Mouse (Mus musculus): ENCODE data around the gene Osbp2.

The Osbp2 gene

DNA sequence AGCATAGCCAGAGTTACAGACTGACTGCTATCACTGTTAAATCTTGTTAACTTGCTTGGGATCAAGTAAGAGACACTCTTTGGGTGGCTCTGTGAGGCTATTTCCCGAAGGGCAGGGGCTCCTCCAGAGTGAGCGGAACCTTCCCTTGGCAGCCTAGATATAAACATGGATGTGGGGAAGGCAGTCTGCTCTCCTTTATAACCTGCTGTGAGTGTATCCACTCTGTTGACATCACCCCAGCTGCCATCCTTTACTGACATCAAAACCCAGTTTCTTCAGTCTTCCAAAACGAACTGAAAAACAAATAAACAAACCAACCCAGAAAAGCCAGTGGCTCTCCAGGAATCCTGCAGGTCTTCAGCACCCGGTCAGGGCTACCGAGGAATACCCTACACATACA is 39.6 kb downstream of the Osbp2 start:
- intact Hi-C loops (cut with DNase I), result no loop called here

DNA sequence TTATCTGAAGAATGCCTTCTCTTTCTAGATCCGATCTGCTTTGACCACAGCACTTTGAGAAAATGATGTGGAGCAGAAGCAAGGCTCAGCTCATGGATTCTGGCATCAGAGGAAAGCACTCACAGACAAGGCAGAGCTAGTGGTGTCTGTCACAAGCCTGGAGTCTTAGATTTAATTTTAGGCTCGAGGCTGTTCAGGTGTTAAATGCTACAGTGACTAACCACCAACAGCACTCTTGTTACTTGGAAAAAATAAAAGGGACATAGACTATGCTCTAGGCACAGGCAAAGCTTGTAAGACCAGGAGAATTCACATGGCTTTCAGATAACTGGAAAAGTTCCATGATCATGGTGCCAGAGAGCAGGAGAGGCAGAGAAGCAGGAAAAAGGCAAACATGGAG is 40.3 kb downstream of the Osbp2 start:
- intact Hi-C loops (cut with DNase I), result no loop called here

- intact Hi-C loops (cut with DNase I), result no loop called here
Measured at GRCm38 (mm10) chr11:3817986-3818758, 45.5 kb downstream of the Osbp2 start.

GRCm38 (mm10) chr11:3815951-3816350 is 47.8 kb downstream of the Osbp2 start:
- intact Hi-C loops (cut with DNase I), result no loop called here

DNA sequence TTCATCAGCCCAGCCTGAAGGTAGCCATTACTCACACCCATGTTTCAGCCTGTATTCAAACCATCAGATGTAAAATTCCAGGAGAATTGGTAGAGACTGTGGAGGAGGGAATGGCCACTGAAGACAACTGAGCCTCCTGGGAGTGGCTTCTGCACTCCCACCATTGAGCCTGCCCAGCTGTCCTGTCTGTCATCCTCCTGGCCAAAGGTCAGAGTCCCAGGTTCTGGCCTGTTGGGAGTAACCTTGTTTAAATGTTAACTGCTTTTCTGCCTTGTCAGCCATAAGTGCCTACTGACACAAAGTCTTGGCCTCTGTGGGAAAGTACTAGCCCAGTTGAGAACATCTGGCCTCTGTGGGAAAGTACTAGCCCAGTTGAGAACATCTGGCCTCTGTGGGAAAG is 50.4 kb downstream of the Osbp2 start:
- intact Hi-C loops (cut with DNase I), result no loop called here

DNA sequence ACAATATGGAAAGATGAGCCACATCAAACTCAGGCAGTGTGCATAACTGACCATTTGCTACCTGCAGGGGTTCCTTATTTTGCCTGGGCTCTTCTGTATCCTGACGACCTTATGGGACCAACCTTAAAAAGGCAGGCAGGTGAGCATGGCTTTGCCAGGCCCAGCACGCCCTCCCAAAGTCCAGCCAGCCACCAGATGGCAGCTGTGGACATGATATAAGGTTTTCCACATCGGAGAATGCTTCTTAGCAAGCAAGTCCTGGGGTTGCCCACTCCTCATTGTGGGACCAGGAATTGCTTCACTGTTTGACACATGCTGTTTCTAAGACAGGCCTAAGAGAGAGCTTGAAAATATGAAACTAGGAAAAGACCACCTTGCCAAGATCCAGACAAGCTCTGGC is 55.5 kb downstream of the Osbp2 start:
- intact Hi-C loops (cut with DNase I), result loop anchor here (5.0 kb wide), 1 partner anchor 69 kb away; no protein-coding TSS in a partner anchor

DNA sequence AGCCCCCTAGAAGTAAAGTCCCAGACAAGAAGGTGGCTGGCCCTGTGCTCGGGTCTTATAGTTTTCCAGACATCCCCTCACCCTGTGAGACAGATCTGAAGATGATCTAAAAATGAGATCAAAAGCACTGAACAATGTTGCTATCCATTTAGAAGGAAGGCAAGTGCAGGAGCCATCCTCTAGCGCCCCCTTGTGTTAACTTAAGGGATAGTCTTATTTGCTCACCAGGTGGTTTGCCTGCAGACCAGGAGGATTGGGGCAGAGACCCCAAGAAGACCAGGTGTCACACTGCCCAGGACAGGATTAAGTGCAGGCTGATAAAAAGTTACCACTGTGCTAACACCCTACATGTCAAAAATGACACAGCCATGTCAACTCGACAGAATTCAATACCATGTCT is 58.3 kb downstream of the Osbp2 start:
- intact Hi-C loops (cut with DNase I), result loop anchor here (5.0 kb wide), 1 partner anchor 72 kb away; no protein-coding TSS in a partner anchor

DNA sequence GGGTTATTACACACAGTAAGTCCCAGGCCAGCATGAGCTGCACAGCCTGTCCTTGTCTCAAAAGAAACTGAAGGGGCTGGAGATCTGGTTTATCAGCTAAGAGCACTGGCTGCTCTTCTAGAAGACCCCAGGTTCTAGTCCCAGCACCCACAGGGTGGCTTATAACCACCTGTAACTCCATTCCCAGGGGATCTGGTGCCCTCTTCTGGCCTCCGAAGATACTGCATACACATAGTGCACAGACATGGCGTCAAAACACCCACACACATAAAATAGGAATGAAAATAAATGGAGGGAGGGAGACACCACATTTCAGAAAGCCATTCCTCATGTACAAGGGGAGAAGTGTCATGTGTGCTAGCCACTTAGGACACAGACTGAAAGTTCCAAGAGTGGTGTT is 59.1 kb downstream of the Osbp2 start:
- intact Hi-C loops (cut with DNase I), result loop anchor here (5.0 kb wide), 1 partner anchor 73 kb away; no protein-coding TSS in a partner anchor

GRCm38 (mm10) chr11:3802057-3802456 is 61.6 kb downstream of the Osbp2 start:
- intact Hi-C loops (cut with DNase I), result no loop called here

GRCm38 (mm10) chr11:3797631-3798215 is 66.0 kb downstream of the Osbp2 start:
- intact Hi-C loops (cut with DNase I), result no loop called here

DNA sequence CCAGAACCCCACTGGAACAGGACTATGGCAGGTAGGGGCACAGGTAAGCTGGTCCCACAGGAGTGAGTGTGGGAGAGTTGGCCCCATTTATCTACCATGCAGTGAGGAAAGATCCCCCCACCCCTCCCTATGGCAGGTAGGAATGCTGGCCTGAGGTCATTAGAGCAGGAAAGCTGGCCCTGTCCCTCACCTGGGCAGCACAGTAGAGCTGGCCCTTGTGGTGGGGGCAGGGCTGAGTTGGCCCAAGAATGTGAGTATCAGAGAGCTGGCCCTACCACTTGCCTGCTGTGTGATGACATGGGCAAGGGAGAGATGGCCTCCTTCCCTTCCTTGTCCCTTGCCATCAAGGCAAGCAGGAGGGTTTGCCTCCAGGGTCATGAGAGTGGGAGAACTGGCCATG is 73.0 kb downstream of the Osbp2 start:
- intact Hi-C loops (cut with DNase I), result no loop called here

GRCm38 (mm10) chr11:3789919-3790318 is 73.8 kb downstream of the Osbp2 start:
- intact Hi-C loops (cut with DNase I), result loop anchor here (5.0 to 10.0 kb wide), 3 partner anchors 195 to 315 kb away; no protein-coding TSS in a partner anchor

DNA sequence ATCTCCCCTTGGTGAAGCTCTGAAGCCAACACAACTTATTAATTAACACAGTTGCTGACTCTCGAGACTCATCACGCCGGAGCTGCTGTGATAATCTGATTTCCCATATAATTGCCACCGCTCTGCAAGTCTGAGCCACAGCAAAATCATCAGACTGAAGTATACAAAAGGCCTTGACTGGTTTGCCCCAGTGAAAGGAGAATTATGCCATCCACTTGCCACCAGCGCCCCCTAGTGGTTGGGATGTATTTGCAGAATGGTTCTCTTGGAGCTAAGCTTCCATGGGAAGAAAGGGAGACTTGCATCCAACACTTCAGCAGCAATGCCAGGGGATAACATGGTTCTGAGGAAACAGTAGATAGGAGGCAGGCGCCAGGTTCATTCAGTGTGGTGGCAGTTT is 77.1 kb downstream of the Osbp2 start:
- intact Hi-C loops (cut with DNase I), result loop anchor here (2.0 to 10.0 kb wide), 4 partner anchors 72 to 312 kb away; no protein-coding TSS in a partner anchor

DNA sequence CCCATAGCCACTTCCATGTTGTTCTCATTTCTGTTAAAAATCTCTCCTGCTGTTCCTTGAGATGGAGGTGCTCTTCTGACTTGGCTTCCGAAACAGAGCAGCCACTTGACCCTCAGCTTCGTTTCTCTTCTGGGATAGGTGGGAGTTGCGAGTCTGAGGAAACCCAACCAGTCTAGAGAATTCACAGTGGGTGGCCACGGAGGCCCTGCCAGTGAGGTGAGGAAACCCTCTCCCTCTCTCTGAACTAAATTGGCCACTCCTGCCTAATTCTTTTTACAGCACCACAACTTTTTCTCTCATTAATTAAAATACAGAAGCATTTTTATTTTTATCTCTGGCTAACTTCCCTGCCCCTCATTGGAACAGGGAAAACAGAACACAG is 88.4 kb downstream of the Osbp2 start:
- intact Hi-C loops (cut with DNase I), result no loop called here

DNA sequence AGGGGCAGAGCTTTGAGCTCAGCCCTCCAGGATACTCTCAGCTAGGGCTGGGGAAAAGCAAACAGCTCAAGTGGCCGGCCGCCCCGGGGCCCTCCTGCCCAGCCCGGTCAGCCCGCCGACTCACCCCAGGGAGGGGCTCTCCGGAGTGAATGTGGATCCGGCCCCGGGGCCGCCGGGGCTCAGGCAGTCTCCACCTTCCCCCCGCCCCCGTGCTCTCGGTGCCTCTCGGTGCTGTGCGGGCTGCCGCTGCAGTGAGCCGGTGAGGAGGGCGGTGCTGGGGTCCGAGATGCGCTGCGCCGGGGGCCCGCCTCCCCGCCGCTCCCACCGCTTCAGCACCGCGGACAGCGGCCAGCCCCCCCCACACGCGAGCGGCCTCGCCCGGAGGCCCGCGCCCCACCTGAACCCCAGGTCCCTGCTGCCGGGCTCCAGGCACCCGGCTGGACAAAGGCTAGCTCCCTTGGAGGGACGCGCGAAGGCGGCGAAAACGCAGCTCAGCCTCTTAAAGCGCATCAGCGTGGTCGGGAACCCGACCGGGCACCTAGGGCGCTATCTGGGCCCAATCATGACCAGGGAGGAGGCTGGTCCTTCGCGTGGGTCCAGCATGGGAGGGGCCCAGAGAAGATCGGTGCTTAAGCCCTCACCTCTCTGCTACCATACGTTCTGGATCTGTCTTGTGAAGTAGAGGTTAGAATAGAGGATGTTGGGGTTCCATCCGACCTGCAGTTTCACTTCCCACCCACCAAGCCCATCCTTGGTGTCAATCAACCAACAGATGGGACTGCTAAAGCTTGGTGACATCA is 89.0 kb downstream of the Osbp2 start:
- intact Hi-C loops (cut with DNase I), result no loop called here

GRCm38 (mm10) chr11:3773782-3774462 is 89.8 kb downstream of the Osbp2 start:
- intact Hi-C loops (cut with DNase I), result no loop called here

DNA sequence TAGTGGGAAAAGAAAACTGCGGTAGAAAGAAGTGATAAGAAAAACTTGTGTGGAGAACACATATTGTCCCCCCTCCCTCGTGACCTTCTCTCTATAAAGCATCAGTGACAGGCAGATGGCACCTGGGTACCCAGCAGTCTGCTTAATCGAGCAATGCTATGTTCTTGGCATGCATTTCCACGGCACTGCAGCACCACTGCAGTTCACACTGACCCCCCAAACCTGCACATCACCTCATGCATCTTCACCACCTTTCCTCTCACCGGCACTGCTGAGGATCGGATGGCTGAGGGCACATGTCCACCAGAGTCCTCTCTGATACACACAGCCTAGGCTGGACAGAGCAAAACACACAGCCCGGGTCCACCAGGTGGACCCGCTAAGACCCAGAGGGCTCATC is 90.6 kb downstream of the Osbp2 start:
- intact Hi-C loops (cut with DNase I), result no loop called here

DNA sequence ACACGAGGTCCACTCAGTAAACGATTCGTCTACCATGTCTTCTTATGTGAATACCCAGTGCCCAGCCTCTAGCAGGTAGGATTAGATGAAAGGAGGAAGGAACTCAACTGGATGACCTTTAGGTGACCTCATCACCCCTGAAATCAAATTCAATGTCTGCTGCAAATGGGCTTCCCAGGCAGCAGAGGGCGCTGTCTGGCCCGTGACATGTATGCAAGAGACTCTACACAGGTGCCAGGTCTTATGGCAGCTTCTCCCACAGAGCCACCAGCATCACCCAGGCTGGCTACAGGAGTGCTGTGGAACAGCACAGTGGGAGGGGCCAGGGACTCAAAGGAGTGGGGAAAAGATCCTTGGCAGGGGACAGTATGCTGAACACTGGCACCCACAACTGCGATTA is 92.4 kb downstream of the Osbp2 start:
- intact Hi-C loops (cut with DNase I), result no loop called here

GRCm38 (mm10) chr11:3767830-3768229 is 95.9 kb downstream of the Osbp2 start:
- intact Hi-C loops (cut with DNase I), result no loop called here

- intact Hi-C loops (cut with DNase I), result no loop called here
Measured at GRCm38 (mm10) chr11:3766964-3767363, 96.7 kb downstream of the Osbp2 start.

DNA sequence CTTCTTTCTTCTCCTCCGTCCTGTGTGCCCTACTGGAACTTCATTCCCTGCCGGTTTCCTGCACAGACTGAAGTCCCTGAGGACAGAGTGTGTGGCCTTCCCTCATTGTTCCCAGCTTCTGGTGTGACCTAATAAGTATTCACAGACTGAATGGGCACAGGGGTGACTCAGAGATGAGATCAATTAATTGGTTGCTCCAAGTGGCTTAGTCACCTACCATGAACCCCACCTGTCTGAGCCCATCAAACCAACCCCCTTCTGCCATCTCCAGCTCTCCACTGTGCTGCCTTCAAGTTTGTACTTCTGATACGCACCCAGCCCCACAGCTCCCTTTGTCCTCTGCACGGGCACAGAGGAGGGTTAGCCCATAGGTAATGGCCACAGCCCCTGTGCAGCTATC is 99.4 kb downstream of the Osbp2 start:
- intact Hi-C loops (cut with DNase I), result no loop called here
